Mouse (Mus musculus): Measurements from ENCODE around the gene Rab40c.

Rab40c gene

DNA sequence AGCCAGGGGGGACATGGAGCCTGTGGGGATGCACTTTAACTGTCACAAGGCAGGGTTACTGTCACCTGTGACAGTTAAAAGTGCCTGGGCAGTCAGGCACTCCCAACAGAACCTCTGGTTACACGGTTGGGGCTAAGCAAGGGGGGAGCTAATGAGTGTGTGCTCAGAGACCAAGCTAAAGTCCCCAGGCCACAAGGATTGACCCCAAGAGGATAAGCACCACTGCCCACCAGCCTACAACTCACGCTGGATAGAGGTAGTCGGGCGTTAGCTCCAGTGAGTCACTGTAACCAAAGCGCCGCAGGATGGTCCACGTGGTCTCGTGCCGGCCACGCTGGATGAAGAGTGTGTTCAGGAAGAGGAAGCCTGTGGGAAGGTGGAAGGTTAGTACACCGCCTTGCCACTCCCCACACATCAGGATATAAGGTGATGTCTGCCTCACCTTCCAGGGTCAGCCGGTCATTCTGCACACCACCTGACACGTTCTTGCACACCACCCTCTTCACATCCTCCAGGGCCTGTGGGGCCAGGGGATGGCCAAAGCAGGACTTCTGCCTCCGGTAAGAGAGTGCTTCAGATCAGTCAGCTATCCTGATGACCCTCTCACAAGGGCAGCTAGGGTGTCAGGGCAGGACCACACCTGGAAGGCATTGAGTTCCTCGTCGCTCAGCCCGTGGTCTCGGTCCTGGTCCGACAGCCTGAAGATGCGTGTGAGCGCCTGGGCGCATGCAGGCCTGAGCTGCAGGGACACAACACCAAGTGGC lies 78.2 kb downstream of the Rab40c start, which contains the start of gene Gm20683:
TSS of gene Gm20683 (minus strand) at position 647 of the 764 bp plus-strand sequence.
- DNase-seq: no peak

DNA sequence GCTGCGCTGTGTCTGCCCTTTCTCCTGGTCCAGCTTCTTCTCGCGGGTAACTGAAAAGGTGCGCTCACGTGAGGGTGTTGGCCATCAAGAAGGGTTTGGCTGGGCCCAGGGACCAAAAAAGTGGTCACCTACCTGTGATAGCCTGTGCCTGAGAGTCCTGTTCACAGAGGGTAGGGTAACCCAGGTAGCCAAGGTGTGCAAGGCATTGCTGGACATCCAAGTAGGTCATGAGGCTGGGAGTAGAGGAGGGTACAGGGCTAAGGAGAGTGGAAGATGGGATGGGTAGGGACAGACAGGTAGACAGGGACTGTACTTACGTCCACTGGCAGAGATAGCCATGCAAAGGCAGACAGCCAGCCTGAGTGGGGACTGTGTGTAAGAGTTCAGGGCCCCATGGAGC lies 79.0 kb downstream of the Rab40c start:
- no peak for DNase-seq

DNA sequence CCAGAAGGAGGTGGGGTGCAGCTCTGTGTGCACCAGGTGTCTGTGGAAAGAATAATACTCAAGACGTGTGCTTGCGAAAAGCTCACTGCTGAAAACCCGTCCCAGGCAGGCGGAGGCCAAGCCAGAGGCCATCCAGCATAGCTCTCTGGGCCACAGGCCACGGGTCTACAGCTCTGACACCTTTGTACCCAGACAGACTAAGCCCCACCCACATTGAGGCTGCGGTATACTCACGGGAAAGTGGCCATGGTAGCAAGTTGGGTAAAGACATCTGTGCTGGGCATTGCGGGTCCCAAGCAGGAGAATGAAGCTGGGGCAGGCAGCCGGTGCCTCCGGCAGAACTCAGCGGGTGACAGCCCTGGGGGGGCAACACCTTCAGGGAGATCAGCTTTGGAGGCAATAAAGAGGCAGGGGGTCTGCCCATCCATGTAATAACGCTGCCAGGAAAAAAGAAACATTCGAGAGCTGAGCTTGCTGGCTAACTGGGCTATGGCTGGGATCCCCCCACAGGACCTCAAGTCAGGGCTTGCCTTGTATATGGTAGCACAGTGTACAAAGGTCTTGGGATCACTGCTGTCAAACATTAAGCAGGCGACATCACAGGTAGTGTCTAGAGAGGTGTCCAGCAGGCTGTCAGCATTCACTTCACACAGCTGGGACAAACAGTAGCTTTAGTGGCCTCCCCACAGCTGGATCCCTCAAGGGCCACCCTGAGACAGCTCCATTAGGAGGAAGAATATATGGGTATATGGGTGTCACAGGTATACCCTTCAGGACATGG lies 79.9 kb downstream of the Rab40c start:
- DNase-seq: no peak

DNA sequence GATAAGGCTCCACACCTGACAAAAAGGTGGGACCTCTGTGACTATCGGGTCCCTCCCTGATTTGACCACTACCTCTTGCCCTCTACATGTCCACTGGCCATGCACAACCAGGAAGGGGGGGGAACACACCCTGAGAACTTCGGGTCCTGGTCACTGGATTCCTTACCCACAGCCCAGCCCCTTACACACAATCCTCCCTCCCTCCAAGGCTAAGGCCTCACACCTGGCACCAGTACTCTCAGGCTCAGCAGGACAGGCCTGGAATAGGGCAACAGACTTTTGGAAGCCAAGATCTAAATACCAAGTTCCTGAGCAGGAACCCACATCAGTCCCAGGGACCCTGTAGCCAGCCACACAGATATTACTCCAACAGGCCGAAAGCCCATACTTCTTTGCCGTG lies 80.6 kb downstream of the Rab40c start:
- DNase-seq: no peak

DNA sequence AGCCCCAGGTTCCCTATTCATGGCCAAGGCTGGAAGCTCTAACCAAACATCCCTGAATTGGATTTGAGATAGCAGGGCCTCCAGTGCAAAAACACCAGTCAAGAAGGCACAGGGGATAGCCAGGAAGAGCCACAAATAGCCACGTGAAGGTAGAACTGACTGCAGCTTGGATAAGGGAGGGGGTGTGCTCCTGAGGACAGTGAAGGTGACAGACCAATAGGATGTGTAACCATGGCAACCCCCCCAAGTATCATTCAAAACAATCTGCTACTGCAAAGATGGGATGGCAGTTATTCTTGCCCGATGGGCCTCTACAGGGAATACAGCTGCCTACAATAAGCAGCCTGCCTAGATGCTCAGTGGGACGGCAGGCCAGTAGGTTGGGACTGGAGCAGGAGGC lies 82.0 kb downstream of the Rab40c start:
- no peak for DNase-seq

DNA sequence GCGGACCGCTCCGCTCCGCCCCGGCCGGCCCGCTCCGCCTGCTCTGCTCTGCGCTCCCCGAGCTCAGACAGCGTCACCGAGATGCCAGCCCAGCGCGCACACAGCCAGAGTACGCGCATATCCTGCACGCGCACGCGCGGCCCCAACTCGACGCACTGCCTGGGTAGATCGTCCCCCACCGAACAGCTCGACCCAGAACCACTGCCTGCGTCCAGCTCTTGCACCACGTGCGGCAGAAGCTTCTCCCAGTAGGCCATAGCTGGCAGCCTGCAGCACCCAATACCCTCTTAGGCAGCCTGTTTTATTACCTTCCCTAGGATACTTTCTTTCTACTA lies 82.5 kb downstream of the Rab40c start, which contains the start of gene Rhbdl1:
TSS of gene Rhbdl1 (minus strand) at position 220 of the 335 bp plus-strand sequence.
- peak; percentile 88 for DNase-seq

DNA sequence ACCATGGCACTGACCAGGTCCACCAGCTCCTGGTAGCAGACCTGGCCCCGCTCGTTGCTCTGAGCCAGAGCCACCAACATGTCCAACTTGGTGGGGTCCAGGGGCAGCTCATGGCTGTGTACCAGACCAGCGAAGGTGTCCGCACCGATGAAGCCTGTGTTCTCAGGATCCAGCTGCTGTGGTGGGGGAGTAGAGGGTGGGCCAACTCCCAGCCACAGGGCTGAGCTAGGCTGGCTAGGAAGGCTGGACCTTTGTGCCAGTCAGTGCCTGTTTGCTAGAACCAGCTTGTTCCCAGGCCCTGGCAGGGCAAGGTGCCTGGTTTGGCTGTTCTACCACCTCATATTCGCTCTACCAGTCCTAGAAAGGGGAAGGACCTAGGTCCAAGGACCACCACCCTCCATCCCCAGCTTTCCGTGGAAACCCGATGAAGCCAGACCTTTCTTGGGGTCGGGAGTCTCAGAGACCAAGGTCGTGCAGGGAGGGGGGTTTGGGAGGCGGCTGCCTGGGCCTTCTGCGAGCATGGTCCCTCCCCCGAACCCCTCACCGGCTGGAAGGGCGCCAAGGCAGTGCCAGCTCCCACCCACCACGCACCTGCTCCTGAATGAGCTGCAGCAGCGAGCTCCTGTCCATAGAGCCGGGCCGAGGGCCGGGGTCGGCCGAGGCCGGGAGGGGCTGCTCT lies 83.0 kb downstream of the Rab40c start:
- DNase-seq: no peak

DNA sequence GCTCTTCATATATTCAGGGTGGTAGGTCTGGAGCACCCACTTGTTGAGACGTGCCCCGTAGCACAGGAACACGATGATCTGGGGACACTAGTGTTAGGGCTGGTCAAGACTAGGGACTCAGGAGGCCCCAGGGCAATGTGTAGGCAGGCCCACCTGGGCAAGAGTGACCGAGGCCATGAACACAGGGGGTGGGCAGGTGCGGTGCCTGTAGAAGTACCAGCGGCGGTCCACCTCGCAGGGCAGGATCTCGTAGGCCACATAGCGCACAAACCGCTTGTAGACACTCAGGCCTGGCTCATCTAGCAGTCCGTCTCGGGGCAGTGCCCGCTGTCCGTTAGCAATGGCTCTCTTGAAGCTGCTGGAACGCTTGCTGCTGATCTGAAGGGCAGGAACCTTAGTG lies 83.7 kb downstream of the Rab40c start:
- DNase-seq: no peak

DNA sequence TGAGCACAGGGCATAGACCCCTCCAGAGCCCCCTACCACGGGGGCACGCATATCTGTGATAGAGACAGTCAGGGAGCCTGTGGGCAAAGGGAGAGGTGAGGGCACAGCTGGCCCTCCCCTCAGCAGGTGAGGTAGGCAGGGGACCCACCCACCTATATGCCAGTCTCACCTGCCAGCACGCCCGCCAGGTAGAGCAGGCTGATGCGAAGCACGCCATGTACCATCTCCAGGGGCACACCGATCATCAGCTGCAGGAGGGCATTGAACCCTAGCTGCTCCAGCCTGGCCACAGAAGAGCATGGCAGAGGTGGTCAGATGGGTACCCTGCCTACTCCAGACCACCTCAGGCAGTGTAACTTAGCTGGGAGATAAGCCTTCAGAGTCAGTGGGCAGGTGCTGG lies 84.2 kb downstream of the Rab40c start:
- no peak for DNase-seq

DNA sequence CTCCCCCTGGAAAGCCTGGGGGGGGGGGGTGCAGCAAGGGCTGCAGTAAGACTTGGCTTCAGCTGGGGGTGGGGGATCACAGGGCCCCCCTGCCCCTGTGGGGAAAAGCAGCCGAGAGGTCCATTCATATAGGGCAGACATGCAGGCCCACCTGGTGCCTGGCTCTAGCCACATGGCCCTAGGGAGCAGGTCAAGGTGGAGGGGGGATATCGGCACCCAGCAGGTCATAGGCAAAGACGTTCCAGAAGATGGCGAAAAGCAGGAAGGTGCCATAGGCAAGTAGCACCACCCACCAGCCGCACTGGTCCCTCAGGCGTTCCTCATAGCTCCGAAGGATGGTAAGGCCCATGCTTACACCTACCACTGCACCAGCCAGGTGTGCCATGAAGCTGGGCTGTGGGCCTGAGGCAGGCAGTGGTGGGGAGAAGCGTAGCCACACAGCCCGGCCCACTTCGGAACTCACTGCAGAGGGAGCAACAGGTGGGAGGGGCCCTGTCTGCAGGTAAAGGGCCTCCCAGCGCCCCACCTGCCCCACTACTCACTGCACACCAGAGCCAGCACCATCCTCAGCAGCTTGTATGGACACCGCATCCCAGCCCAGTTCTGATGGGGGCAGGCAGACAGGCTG lies 84.8 kb downstream of the Rab40c start:
- DNase-seq: no peak

DNA sequence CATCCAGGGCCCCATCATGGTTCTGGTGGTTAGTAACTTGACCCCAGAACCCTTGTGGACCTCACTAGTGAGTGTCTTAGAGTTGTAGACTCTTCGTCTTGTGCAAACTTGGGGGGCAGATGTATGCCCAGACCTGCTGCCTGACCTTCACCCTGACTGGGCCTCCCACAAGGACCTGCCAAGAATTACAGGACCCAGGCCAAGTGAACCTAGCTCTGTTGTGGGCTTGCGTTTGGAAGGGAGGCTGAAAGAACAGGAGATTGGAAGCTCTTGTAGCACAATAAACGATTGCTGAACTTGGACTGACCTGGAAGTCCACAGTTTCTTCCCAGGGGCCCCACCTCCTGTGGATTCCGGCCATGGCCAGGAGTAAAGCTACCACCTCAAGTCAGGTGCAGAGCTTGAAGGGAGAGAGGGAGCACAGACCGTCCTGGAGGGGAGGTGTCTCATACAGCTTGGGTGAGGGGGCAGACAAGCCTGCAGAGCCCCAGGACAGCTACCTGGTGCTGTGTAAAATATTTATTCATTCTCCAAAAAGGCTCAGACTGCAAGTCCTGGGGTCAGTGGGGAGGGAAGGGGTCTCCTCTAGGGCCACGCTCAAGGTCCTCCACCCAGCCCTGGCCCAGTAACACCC lies 85.4 kb downstream of the Rab40c start:
- DNase-seq: no peak

DNA sequence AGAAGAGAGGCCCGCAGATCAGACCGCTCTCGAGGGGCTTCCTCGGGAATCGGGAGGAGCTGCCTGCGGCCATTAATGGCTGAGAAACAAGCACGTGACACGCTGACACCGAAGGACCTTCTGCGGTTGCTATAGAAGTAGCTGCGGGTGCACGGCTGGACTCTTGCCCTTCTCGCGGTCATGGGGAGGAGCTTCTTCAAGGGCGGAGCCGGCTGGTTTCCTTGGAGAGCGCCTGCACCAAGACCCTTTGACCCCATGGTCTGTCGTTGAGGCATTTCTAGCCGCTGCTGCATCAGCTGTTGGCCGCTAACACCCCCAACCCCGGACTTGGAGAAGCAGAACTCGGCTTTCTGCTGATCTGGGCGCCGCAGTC lies 86.2 kb downstream of the Rab40c start, which contains the start of gene Stub1:
TSS of gene Stub1 (minus strand) at position 114 of the 373 bp plus-strand sequence.
- DNase-seq: peak; percentile 94

DNA sequence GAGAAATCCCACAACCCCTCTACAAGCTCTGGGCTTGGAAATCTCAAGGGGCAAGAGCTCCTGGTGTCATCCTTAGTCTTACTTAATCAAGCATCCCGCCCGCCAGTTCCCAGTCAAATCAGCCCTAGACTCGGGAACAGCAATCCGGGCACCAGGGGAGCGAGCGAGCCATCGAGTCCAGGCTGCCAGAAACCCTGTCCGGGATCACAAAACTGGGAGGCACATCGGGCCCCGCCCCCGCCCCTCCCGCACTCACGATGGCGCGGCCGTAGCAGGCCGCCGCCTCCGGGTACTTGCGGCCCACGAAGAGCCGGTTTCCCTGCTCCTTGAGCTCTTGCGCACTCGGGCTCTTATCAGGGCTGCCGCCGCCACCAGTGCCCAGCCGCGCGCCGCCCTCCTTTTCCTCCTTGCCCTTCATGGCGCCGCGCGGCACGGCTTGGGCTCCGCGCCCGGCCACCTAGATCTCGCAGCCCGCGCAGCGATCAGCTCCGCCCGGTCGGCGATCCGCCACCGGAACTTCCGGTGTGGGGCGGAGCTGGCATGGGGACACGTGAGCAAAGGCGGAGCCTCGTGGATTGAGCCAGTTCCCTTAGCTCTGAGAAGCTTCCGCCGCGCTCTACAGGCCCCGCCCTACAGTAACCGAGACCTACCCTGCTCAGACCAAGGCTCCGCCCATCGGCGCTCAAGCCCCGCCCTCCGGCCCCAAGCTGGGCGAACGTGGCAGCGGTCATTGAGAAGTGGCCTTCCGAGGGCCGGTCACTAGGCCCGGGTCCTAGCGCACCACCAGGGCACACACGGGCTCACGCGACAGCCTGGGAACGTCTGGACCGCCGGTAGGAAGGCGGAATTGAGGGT lies 86.9 kb downstream of the Rab40c start:
- DNase-seq: peak; percentile 100
